Mouse (Mus musculus): ENCODE measurements at regions not wholly inside any gene's neighbourhood (a gene's known extent, or its start where the extent isn't known, plus 50 kb on each side); places are given as distances from the start of the nearest gene placed in this dataset.

DNA sequence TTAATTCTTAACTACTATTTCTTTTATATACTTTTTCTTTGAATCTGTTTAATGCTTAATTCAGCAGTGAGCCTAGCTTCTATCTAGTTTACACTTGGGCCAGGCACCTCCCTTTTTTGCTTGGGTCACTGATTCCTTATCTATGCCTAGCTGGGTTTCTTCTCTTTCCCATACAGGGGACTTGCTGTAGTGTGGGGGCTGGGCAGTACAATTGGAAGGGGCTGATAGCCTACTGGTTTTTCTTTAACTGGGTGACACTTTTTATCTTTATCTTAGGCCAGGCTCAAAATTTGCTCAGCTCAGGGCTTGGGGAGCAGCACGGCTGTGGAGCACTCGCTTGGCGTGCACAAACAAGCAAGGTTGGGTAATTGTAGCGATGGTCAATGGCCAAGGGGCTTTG lies 51.1 kb upstream of the Rasl11b start:
- no peak for ATAC-seq (ENCODE audit: insufficient read depth)

DNA sequence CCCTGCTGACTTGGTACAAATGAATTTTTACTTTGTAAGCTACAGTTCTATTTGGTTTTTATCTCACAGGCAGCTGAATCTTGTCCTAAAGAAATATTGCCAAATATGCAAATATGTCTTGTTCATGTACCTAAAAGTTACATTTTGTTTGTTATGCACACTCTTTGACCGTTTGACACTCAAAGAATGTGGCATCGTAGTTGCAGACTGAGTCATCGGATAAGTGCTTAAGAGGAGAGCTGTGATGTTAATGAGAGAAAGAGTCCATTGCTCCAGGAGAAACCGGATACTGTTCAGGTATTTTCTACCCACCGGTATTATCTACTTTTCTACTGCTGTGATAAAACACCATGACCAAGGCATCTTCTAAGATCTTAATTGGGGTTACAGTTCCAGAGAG lies 50.3 kb upstream of the Rasl11b start:
- no peak for ATAC-seq (ENCODE audit: insufficient read depth)
- 53% methylated on average over 5 of the region's 5 CpGs for WGBS
- H3K4me1 ChIP-seq (ENCODE audit: insufficient read depth): peaks cover 8% of the 10 kb centered on the region
- H3K9ac ChIP-seq: no peak overlapping the region
- no peak overlapping the region for H3K27ac ChIP-seq (ENCODE audit: low read depth)
- no peaks in the 10 kb centered on the region for H3K36me3 ChIP-seq (ENCODE audit: insufficient read depth)
- no peaks in the 10 kb centered on the region for H3K27me3 ChIP-seq (ENCODE audit: insufficient read depth, low read length)
- no peak for TF ChIP-seq CTCF (IDR thresholded peaks at IDR 0.05; ENCODE audit: low read depth)
- no peaks in the 10 kb centered on the region for H3K9me3 ChIP-seq (ENCODE audit: low read depth, low read length)
- DNase-seq: no peak
- no peak overlapping the region for H3K4me3 ChIP-seq (ENCODE audit: low read depth, low read length)
- H3K4me2 ChIP-seq: no peak overlapping the region

More for the DNA sequence above, 51.1 kb upstream of the Rasl11b start:
- Histone ChIP-seq H3K4me2 (no peak overlapping the region), H3K4me1 (ENCODE audit: insufficient read depth) (peaks cover 8% of the 10 kb centered on the region), H3K27me3 (ENCODE audit: insufficient read depth, low read length) (no peaks in the 10 kb centered on the region), H3K27ac (ENCODE audit: low read depth) (no peak overlapping the region), H3K36me3 (ENCODE audit: insufficient read depth) (no peaks in the 10 kb centered on the region), H3K9ac (no peak overlapping the region), H3K4me3 (ENCODE audit: low read depth, low read length) (no peak overlapping the region), H3K9me3 (ENCODE audit: low read depth, low read length) (no peaks in the 10 kb centered on the region)
- no peak for TF ChIP-seq CTCF (IDR thresholded peaks at IDR 0.05; ENCODE audit: low read depth)
- DNase-seq: no peak
- WGBS: 76% methylated on average over 4 of the region's 4 CpGs
